Mouse (Mus musculus) G1E (cell line): Measurements from ENCODE around the gene Asb4.

Experiments used
- CTCF ChIP-seq: IDR thresholded peaks from 2 replicates; pipeline ENCODE4 v1.5.1; 2012; ENCODE audit warnings: low read depth, low read length, inconsistent platforms, mixed read lengths
- GATA1 ChIP-seq: IDR thresholded peaks from 2 replicates; pipeline ENCODE4 v1.6.1; 2012; ENCODE audit warnings: borderline replicate concordance, low read length, inconsistent platforms, mixed read lengths
- GATA2 ChIP-seq: IDR thresholded peaks from 2 replicates; pipeline ENCODE4 v1.6.1; 2012; ENCODE audit warnings: low read depth, low read length, inconsistent platforms, borderline replicate concordance
- POLR2AphosphoS5 ChIP-seq: IDR thresholded peaks from 2 replicates; pipeline ENCODE4 v1.6.1; 2012; ENCODE audit warnings: low read depth, low read length, inconsistent platforms; ENCODE audit not compliant: insufficient replicate concordance
- TAL1 ChIP-seq: conservative IDR thresholded peaks from 2 replicates; pipeline ENCODE4 v1.6.1; 2012; ENCODE audit warnings: low read depth, low read length, inconsistent platforms, mixed read lengths

DNA sequence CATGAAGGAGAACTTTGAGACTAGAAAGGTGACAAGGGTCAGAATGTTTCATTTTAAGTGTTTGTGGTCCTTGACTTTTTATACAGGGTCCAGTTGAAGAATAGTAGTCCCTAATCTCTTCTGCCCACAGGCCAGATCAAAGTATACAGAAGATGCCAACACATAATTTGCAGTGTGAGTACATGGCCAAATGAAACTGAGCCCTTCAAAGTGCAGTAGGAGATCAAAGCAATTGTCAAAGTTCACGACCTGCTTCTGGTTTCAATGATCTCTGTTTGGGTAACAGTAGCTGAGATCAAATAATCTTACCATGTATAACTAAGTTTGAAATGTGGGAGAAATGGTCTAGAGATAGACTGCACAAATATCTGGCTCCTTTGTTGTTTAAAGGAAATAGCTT, 90.8 kb downstream of the Asb4 start:
- TF ChIP-seq CTCF (no peak), GATA2 (no peak), TAL1 (no peak), GATA1 (no peak), POLR2AphosphoS5 (no peak)
